Mouse (Mus musculus) colon, adult 2 months (tissue): ENCODE results near the gene Col9a1. TPM values are rescaled to one million over a fixed set of nuclear protein-coding genes. Genes with fewer than 3 reads are reported as not detected.

Experiments
- polyA plus RNA-seq: library from polyadenylated mRNA; depleted of rRNA; stranded (reverse); fragments of >200 nt; gene quantifications from 2 replicates; pipeline ENCODE4 v1.2.3, GENCODE M21; 2012; rRNA removed

The Col9a1 gene
- polyA plus RNA-seq: 0.06 and 0.37 TPM in 2 replicates

DNA sequence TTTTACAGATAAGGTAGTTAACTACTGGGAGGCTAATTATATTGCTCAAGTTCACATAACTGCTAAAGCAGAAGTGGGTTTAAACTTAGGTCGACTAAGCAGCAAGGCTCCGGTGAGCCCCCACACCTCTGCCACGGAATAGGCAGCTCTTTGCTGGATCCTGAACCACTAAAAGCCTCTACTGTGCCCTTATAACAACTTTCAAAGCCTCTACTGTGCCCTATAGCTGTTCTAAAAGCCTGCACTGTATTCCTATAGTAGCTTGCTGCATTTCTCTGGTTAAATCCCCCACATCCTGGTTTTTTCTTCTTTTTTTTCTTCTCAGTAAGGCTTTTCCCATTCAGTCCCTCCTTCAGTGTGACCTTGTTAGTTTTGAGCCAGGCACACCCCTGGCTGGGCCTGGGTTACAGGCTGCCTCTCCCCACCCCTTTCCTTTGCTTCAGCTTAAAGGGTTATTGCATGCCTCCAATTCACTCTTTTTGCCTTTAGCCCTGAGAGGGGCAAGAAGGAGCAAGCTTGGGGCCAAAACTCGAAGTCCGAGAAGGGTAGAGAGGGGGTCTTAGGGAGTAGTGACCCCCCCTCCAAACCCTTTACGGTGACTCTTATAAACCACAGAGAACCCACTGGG, at the start of gene Col9a1:
TSS of gene Col9a1 (plus strand) at position 387 of the 628 bp plus-strand sequence.

Other genes starting within 250 kb of the Col9a1 start
- gene Sdhaf4, start 172.0 kb upstream of the Col9a1 start, polyA plus RNA-seq: 3.3 and 4.0 TPM in 2 replicates
- 6.3 and 7.6 TPM in 2 replicates for gene Fam135a, start 77.3 kb upstream of the Col9a1 start, polyA plus RNA-seq